Comparison of ENCODE assay signal across 8 mouse cellular contexts in genomic region chr13:28950623-28951491, GRCm38 (mm10). TPM values are rescaled to one million over a fixed set of nuclear protein-coding genes. Genes with fewer than 3 reads are reported as not detected.
DNase-seq lines count a peak whose midpoint lies in the region; ATAC-seq and TF ChIP-seq lines count a peak whose summit lies in the region.

No protein-coding gene starts in this region.

- H3K27ac ChIP-seq in cortical plate, adult 2 months (ENCODE audit: insufficient read depth, low read length) = peak overlapping the region; percentile 99; the same call in 1 of the 2 replicates
- peak overlapping the region; percentile 100 for H3K27ac ChIP-seq in limb, embryonic 13.5 days
- H3K27ac ChIP-seq in midbrain, embryonic 16.5 days (ENCODE audit: low read length) = peak overlapping the region; percentile 97

- DNase-seq in cerebellum, adult 11 months = peak; percentile 26
- DNase-seq in gastrocnemius, postnatal 4 days (ENCODE audit: low spot score in 2 of 2) = peak; percentile 37 to 72
- DNase-seq in kidney, adult 11 months = peak; percentile 40
- DNase-seq in testis, postnatal 14 days (ENCODE audit: low spot score) = peak; percentile 64

- H3K4me1 ChIP-seq in cortical plate, adult 2 months (ENCODE audit: control insufficient read depth, insufficient read depth, low read length) = 0 out of 2 replicates have a peak, but pooled peaks cover 1% of the 10 kb centered on the region
- H3K4me1 ChIP-seq in limb, embryonic 13.5 days = peaks cover 16% of the 10 kb centered on the region
- H3K4me1 ChIP-seq in midbrain, embryonic 16.5 days (ENCODE audit: control insufficient read depth, insufficient read depth, low read length) = peaks cover 28% of the 10 kb centered on the region

- TF ChIP-seq CTCF in cortical plate, adult 2 months (IDR thresholded peaks at IDR 0.05; ENCODE audit: extremely low read depth, insufficient read depth, low read length) = no peak

- H3K4me2 ChIP-seq in limb, embryonic 13.5 days (replicated peaks) = peak overlapping the region; percentile 60
- H3K4me2 ChIP-seq in midbrain, embryonic 16.5 days (ENCODE audit: low read length) = peak overlapping the region; percentile 42

- H3K36me3 ChIP-seq in limb, embryonic 13.5 days = peaks cover 15% of the 10 kb centered on the region
- no peaks in the 10 kb centered on the region for H3K36me3 ChIP-seq in midbrain, embryonic 16.5 days (ENCODE audit: control insufficient read depth, insufficient read depth, low read length)

- peak overlapping the region; percentile 100 for H3K9ac ChIP-seq in limb, embryonic 13.5 days
- peak overlapping the region; percentile 92 for H3K9ac ChIP-seq in midbrain, embryonic 16.5 days (ENCODE audit: low read depth, low read length)

- peak overlapping the region; percentile 50 for H3K4me3 ChIP-seq in cortical plate, adult 2 months (ENCODE audit: insufficient read depth, low read length)
- peak overlapping the region; percentile 99 for H3K4me3 ChIP-seq in limb, embryonic 13.5 days
- H3K4me3 ChIP-seq in midbrain, embryonic 16.5 days (ENCODE audit: low read depth, low read length) = peak overlapping the region; percentile 100

- ATAC-seq in cerebellum, adult (ENCODE audit: insufficient number of reproducible peaks, low FRiP score, low TSS enrichment) = no peak
- 0 out of 2 replicates have a peak, but pooled peaks have one; percentile 6 for ATAC-seq in limb, embryonic 13.5 days (ENCODE audit: low FRiP score, low read depth)
- ATAC-seq in midbrain, embryonic 16.5 days = no peak

- no peak for TF ChIP-seq POLR2A in cortical plate, adult 2 months (IDR thresholded peaks at IDR 0.05; ENCODE audit: extremely low read depth, insufficient read depth, low read length)

- H3K27me3 ChIP-seq in limb, embryonic 13.5 days = no peaks in the 10 kb centered on the region
- no peaks in the 10 kb centered on the region for H3K27me3 ChIP-seq in midbrain, embryonic 16.5 days (ENCODE audit: control insufficient read depth, insufficient read depth, low read depth, low read length)

- under 1% methylated on average over 32 of the region's 32 CpGs for WGBS in limb, embryonic 13.5 days
- WGBS in midbrain, embryonic 16.5 days = 1% methylated on average over 32 of the region's 32 CpGs

- H3K9me3 ChIP-seq in limb, embryonic 13.5 days = no peaks in the 10 kb centered on the region; the same call in 1 of the 2 replicates
- H3K9me3 ChIP-seq in midbrain, embryonic 16.5 days (replicated peaks; ENCODE audit: control insufficient read depth, low read length, poor library complexity, severe bottlenecking) = no peaks in the 10 kb centered on the region

RNA-seq across cellular contexts. Expression of gene Sox4, which starts 2.7 kb away (rescaled TPM):
- polyA plus RNA-seq in cortical plate, adult 2 months (2012; rRNA removed) = 11.2 and 12.0 TPM in 2 replicates
- total RNA-seq in gastrocnemius, postnatal 4 days (2021) = 10 to 100 TPM; 51.8 to 52.8 TPM
- 74.2 and 77.0 TPM in 2 replicates for polyA plus RNA-seq in limb, embryonic 13.5 days (2015; fragmentation: Nextera tagmentation; extraction: Ambion mirVana)
- 158 and 160 TPM in 2 replicates for polyA plus RNA-seq in midbrain, embryonic 16.5 days (2015; fragmentation: Nextera tagmentation; extraction: Ambion mirVana)

Comparison
In these comparisons a context has a peak if more than half of its experiments do, and no peak if none do; other contexts are left out.
1. H3K4me3 ChIP-seq: peak in every context shown above with its lines; median percentile 100 in midbrain, embryonic 16.5 days; 99 in limb, embryonic 13.5 days; 50 in cortical plate, adult 2 months.